Mouse (Mus musculus): Measurements from ENCODE around the gene Ankle2. TPM values are rescaled to one million over a fixed set of nuclear protein-coding genes. Genes with fewer than 3 reads are reported as not detected.
A peak's percentile ranks its signal among the peaks of the same experiment; 100 is the strongest.

Gene Ankle2
- polyA plus RNA-seq, 1 experiment from 2014 or later, result 26.6 TPM

GRCm38 (mm10) chr5:110284536-110284935, 53.7 kb downstream of the Ankle2 start:
- no peaks in the 10 kb centered on the region for H3K9me3 ChIP-seq (replicated peaks)
- no peak overlapping the region for H3K27ac ChIP-seq (replicated peaks)
- H3K9ac ChIP-seq, result no peak overlapping the region
- peak overlapping the region; percentile 90; the same call in 1 of the 2 replicates for H3K4me3 ChIP-seq (replicated peaks)
- ATAC-seq (ENCODE audit: insufficient number of reproducible peaks, low FRiP score, low TSS enrichment, low read depth), result no peak
- peaks cover 6% of the 10 kb centered on the region; the same call in 1 of the 2 replicates for H3K36me3 ChIP-seq
- peaks cover 17% of the 10 kb centered on the region for H3K27me3 ChIP-seq
- 7% methylated on average over 4 of the region's 4 CpGs for WGBS
- H3K4me2 ChIP-seq (replicated peaks), result peak overlapping the region; percentile 96; the same call in 1 of the 2 replicates
- H3K4me1 ChIP-seq, result peaks cover 16% of the 10 kb centered on the region

GRCm38 (mm10) chr5:110285156-110285555, 54.4 kb downstream of the Ankle2 start:
- Histone ChIP-seq H3K27ac (replicated peaks) (no peak overlapping the region), H3K9ac (peak overlapping the region; percentile 43; the same call in 1 of the 2 replicates), H3K4me2 (replicated peaks) (peak overlapping the region; percentile 96), H3K4me3 (replicated peaks) (peak overlapping the region; percentile 90), H3K27me3 (peaks cover 17% of the 10 kb centered on the region), H3K9me3 (replicated peaks) (no peaks in the 10 kb centered on the region), H3K4me1 (peaks cover 16% of the 10 kb centered on the region), H3K36me3 (peaks cover 11% of the 10 kb centered on the region; the same call in 1 of the 2 replicates)
- ATAC-seq (ENCODE audit: insufficient number of reproducible peaks, low FRiP score, low TSS enrichment, low read depth), result no peak
- WGBS, result 6% methylated on average over 15 of the region's 15 CpGs

DNA sequence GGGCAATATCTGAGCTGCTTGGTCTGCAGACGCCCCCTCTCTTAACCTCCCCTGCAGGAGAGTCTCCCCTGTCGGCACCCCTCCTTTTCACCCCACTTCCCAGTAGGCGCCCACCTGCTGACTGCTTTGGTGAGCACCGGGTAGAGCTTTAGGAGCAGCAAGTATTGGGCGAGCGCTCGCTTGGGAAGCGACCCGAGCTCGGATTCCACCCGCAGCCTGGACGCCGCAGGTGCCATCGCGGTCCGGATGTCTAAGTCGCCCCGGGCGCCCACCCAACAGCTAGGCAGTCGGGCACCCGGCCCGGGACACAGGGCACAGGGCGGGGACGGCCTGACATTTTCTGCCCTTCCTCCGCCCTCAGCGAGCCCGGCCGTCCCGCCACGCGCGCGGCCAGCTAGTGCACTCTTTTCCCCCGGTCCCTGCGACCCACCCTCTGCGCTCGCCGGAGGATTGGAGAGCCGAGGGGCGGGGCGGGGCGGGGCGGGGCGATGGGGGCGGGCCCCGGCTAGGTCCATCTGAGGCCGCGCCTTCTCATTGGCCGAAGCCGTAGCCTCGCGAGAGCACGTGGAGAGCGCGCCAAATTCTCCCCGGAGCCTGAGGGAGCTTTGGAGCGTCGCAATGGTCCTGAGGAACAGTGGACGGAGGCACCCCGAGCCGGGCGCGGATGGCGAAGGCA, 55.1 kb downstream of the Ankle2 start, which contains the start of the genes Pxmp2 and Pole:
Pxmp2 (minus strand) TSS at position 417 of the 676 bp plus-strand sequence.
Pole (plus strand) TSS at position 537 of the 676 bp plus-strand sequence.
- Histone ChIP-seq H3K9ac (peak within 1 kb of the TSS; percentile 83), H3K27me3 (peaks cover 17% of the 10 kb centered on the region), H3K4me2 (replicated peaks) (peak within 1 kb of the TSS; percentile 96), H3K27ac (replicated peaks) (0 out of 2 replicates have a peak within 1 kb of the TSS, but pooled peaks have one; percentile 68), H3K4me3 (replicated peaks) (peak within 1 kb of the TSS; percentile 90), H3K36me3 (peaks cover 16% of the 10 kb centered on the region), H3K9me3 (replicated peaks) (no peaks in the 10 kb centered on the region), H3K4me1 (peaks cover 16% of the 10 kb centered on the region)
- 0% methylated on average over 60 of the region's 64 CpGs for WGBS
- peak; percentile 99 for ATAC-seq (ENCODE audit: insufficient number of reproducible peaks, low FRiP score, low TSS enrichment, low read depth)

GRCm38 (mm10) chr5:110286446-110287083, 55.8 kb downstream of the Ankle2 start:
- no peaks in the 10 kb centered on the region for H3K9me3 ChIP-seq (replicated peaks)
- H3K4me2 ChIP-seq (replicated peaks), result peak overlapping the region; percentile 96
- peaks cover 17% of the 10 kb centered on the region for H3K27me3 ChIP-seq
- peak overlapping the region; percentile 83 for H3K9ac ChIP-seq
- H3K4me1 ChIP-seq, result peaks cover 16% of the 10 kb centered on the region
- 0 out of 2 replicates have a peak overlapping the region, but pooled peaks have one; percentile 68 for H3K27ac ChIP-seq (replicated peaks)
- WGBS, result 1% methylated on average over 31 of the region's 31 CpGs
- ATAC-seq (ENCODE audit: insufficient number of reproducible peaks, low FRiP score, low TSS enrichment, low read depth), result peak; percentile 80
- H3K4me3 ChIP-seq (replicated peaks), result peak overlapping the region; percentile 90
- H3K36me3 ChIP-seq, result peaks cover 21% of the 10 kb centered on the region

DNA sequence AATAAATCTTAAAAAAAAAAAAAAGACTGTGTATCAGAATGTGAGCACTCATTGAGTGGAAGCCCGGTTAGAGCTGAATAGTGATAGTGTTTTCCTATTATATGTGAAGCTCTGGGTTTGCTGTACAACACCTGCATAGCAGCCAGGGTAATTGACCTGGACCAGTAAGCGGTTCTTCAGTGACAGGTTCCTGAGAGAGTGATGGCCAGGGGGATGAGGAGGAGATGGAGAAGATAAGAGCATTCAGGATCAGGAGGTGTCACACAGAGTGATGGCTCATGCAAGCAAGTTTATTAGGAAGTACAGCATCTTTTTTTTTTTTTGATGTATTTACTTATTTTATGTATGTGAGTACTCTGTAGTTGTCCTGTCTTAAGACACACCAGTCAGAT, 56.3 kb downstream of the Ankle2 start:
- no peak overlapping the region for H3K27ac ChIP-seq (replicated peaks)
- H3K9ac ChIP-seq, result no peak overlapping the region
- peaks cover 16% of the 10 kb centered on the region for H3K4me1 ChIP-seq
- WGBS, result 61% methylated on average over 2 of the region's 2 CpGs
- H3K36me3 ChIP-seq, result peaks cover 25% of the 10 kb centered on the region
- peaks cover 17% of the 10 kb centered on the region for H3K27me3 ChIP-seq
- H3K4me3 ChIP-seq (replicated peaks), result peak overlapping the region; percentile 90
- peak overlapping the region; percentile 96 for H3K4me2 ChIP-seq (replicated peaks)
- H3K9me3 ChIP-seq (replicated peaks), result no peaks in the 10 kb centered on the region
- no peak for ATAC-seq (ENCODE audit: insufficient number of reproducible peaks, low FRiP score, low TSS enrichment, low read depth)

- no peak overlapping the region for H3K27ac ChIP-seq (replicated peaks)
- WGBS, result 100% methylated on average over 1 of the region's 1 CpGs
- no peak for ATAC-seq (ENCODE audit: insufficient number of reproducible peaks, low FRiP score, low TSS enrichment, low read depth)
Measured at GRCm38 (mm10) chr5:110291649-110292048, 60.8 kb downstream of the Ankle2 start.

GRCm38 (mm10) chr5:110296637-110297036, 65.8 kb downstream of the Ankle2 start:
- Histone ChIP-seq H3K4me3 (replicated peaks) (no peak overlapping the region), H3K9me3 (replicated peaks) (no peaks in the 10 kb centered on the region), H3K27me3 (no peaks in the 10 kb centered on the region), H3K36me3 (peaks cover 68% of the 10 kb centered on the region), H3K9ac (no peak overlapping the region), H3K4me1 (no peaks in the 10 kb centered on the region), H3K27ac (replicated peaks) (no peak overlapping the region), H3K4me2 (replicated peaks) (no peak overlapping the region)
- ATAC-seq (ENCODE audit: insufficient number of reproducible peaks, low FRiP score, low TSS enrichment, low read depth), result no peak
- 92% methylated on average over 1 of the region's 1 CpGs for WGBS

More at GRCm38 (mm10) chr5:110291649-110292048, 60.8 kb downstream of the Ankle2 start:
- H3K4me2 ChIP-seq (replicated peaks), result no peak overlapping the region
- H3K4me1 ChIP-seq, result peaks cover 8% of the 10 kb centered on the region
- H3K4me3 ChIP-seq (replicated peaks), result no peak overlapping the region
- H3K9me3 ChIP-seq (replicated peaks), result no peaks in the 10 kb centered on the region
- no peak overlapping the region for H3K9ac ChIP-seq
- H3K36me3 ChIP-seq, result peaks cover 52% of the 10 kb centered on the region
- H3K27me3 ChIP-seq, result no peaks in the 10 kb centered on the region

- H3K27me3 ChIP-seq, result no peaks in the 10 kb centered on the region
- no peak overlapping the region for H3K4me3 ChIP-seq (replicated peaks)
- H3K4me2 ChIP-seq (replicated peaks), result no peak overlapping the region
- H3K9ac ChIP-seq, result no peak overlapping the region
- no peak overlapping the region for H3K27ac ChIP-seq (replicated peaks)
- no peaks in the 10 kb centered on the region for H3K9me3 ChIP-seq (replicated peaks)
- 89% methylated on average over 2 of the region's 2 CpGs for WGBS
- ATAC-seq (ENCODE audit: insufficient number of reproducible peaks, low FRiP score, low TSS enrichment, low read depth), result no peak
- H3K4me1 ChIP-seq, result no peaks in the 10 kb centered on the region
- peaks cover 82% of the 10 kb centered on the region for H3K36me3 ChIP-seq
Measured at GRCm38 (mm10) chr5:110300591-110300990, 69.8 kb downstream of the Ankle2 start.

Other genes starting within 250 kb of the Ankle2 start
- 19.2 and 20.1 TPM in 2 replicates for gene Zfp932, start 234.5 kb upstream of the Ankle2 start, polyA plus RNA-seq (2015; fragmentation: Nextera tagmentation; extraction: Ambion mirVana)
- gene Gm17655, start 158.5 kb upstream of the Ankle2 start, polyA plus RNA-seq (2015; fragmentation: Nextera tagmentation; extraction: Ambion mirVana), result 2.3 and 3.8 TPM in 2 replicates
- gene Gm35315, start 136.6 kb upstream of the Ankle2 start, polyA plus RNA-seq (2015; fragmentation: Nextera tagmentation; extraction: Ambion mirVana), result 0.92 and 1.2 TPM in 2 replicates
- 1.9 and 3.9 TPM in 2 replicates for gene Plcxd1, start 131.0 kb upstream of the Ankle2 start, polyA plus RNA-seq (2015; fragmentation: Nextera tagmentation; extraction: Ambion mirVana)
- 38.2 and 38.4 TPM in 2 replicates for gene Gtpbp6, start 122.8 kb upstream of the Ankle2 start, polyA plus RNA-seq (2015; fragmentation: Nextera tagmentation; extraction: Ambion mirVana)
- gene Zfp605, start 120.9 kb upstream of the Ankle2 start, polyA plus RNA-seq (2015; fragmentation: Nextera tagmentation; extraction: Ambion mirVana), result 4.5 and 4.8 TPM in 2 replicates
- 39.9 and 40.7 TPM in 2 replicates for gene Chfr, start 95.2 kb upstream of the Ankle2 start, polyA plus RNA-seq (2015; fragmentation: Nextera tagmentation; extraction: Ambion mirVana)
- 23.9 and 25.1 TPM in 2 replicates for gene Golga3, start 54.3 kb upstream of the Ankle2 start, polyA plus RNA-seq (2015; fragmentation: Nextera tagmentation; extraction: Ambion mirVana)
- gene Pgam5, start 38.9 kb downstream of the Ankle2 start, polyA plus RNA-seq (2015; fragmentation: Nextera tagmentation; extraction: Ambion mirVana), result 57.9 and 59.2 TPM in 2 replicates
- gene Pxmp2, start 55.2 kb downstream of the Ankle2 start, polyA plus RNA-seq (2015; fragmentation: Nextera tagmentation; extraction: Ambion mirVana), result 4.9 and 6.6 TPM in 2 replicates
- 21.4 and 21.7 TPM in 2 replicates for gene Pole, start 55.3 kb downstream of the Ankle2 start, polyA plus RNA-seq (2015; fragmentation: Nextera tagmentation; extraction: Ambion mirVana)
- 1.2 and 2.7 TPM in 2 replicates for gene P2rx2, start 112.2 kb downstream of the Ankle2 start, polyA plus RNA-seq (2015; fragmentation: Nextera tagmentation; extraction: Ambion mirVana)
- gene Lrcol1, start 113.7 kb downstream of the Ankle2 start, polyA plus RNA-seq (2015; fragmentation: Nextera tagmentation; extraction: Ambion mirVana), result not detected in 2 replicates
- gene Fbrsl1, start 217.5 kb downstream of the Ankle2 start, polyA plus RNA-seq (2015; fragmentation: Nextera tagmentation; extraction: Ambion mirVana), result 15.1 and 16.0 TPM in 2 replicates